Mouse (Mus musculus) hindlimb bud, embryonic 11.5 days (tissue): ENCODE data around the gene Vcp.

ENCODE experiments used
- DNase-seq: peaks from one replicate; pipeline ENCODE4 v3.0.0-alpha.2; 2012; ENCODE audit warnings: low read depth, low spot score; ENCODE audit errors: extremely low spot score

Gene Vcp

GRCm38 (mm10) chr4:42946733-42947290 lies 53.5 kb downstream of the Vcp start:
- DNase-seq, result no peak

- no peak for DNase-seq
These were observed 54.4 kb downstream of the Vcp start for GRCm38 (mm10) chr4:42945952-42946351.

- DNase-seq, result no peak
These were observed 54.9 kb downstream of the Vcp start for GRCm38 (mm10) chr4:42945445-42945844.

GRCm38 (mm10) chr4:42945043-42945442 lies 55.3 kb downstream of the Vcp start:
- DNase-seq, result no peak

GRCm38 (mm10) chr4:42944185-42944584 lies 56.1 kb downstream of the Vcp start:
- no peak for DNase-seq

- no peak for DNase-seq
These were observed 57.0 kb downstream of the Vcp start for GRCm38 (mm10) chr4:42943341-42943740.

GRCm38 (mm10) chr4:42941396-42941795 lies 58.9 kb downstream of the Vcp start:
- no peak for DNase-seq

GRCm38 (mm10) chr4:42933630-42934029 lies 66.7 kb downstream of the Vcp start:
- DNase-seq, result no peak

- no peak for DNase-seq
These were observed 67.9 kb downstream of the Vcp start for GRCm38 (mm10) chr4:42932229-42932969.
